Mouse (Mus musculus): ENCODE measurements at regions not wholly inside any gene's neighbourhood (a gene's known extent, or its start where the extent isn't known, plus 50 kb on each side); places are given as distances from the start of the nearest gene placed in this dataset.

- TF ChIP-seq POLR2AphosphoS5 (IDR thresholded peaks at IDR 0.05; ENCODE audit: borderline replicate concordance, low read depth, low read length) (no peak), CTCF (IDR thresholded peaks at IDR 0.05 in 2 of 3, conservative IDR thresholded peaks at IDR 0.05 in 1 of 3; ENCODE audit: control insufficient read depth in 1 of 3, insufficient read depth in 1 of 3, low read depth in 2 of 3, low read length in 3 of 3, poor library complexity in 1 of 3, severe bottlenecking in 1 of 3) (no peak), POLR2A (IDR thresholded peaks at IDR 0.05; ENCODE audit: control insufficient read depth in 1 of 2, insufficient read depth in 1 of 2, low read depth in 1 of 2, low read length in 2 of 2, poor library complexity in 1 of 2) (no peak)
Measured at GRCm38 (mm10) chr16:5548602-5549001, 292.8 kb upstream of the Eef2kmt start.
